Mouse (Mus musculus) A20 (cell line): ENCODE data around the gene Phf20.
A peak's percentile ranks its signal among the peaks of the same experiment; 100 is the strongest.
"Not testable (repeated sequence)": the region's sequence is repeated elsewhere in the genome, so short reads cannot be mapped to it uniquely, and the experiment has no call there.

Source experiments
- DNase-seq: peaks from one replicate; pipeline ENCODE4 v3.0.0-alpha.2; 2011; ENCODE audit warnings: low read depth, low spot score

Phf20 gene

GRCm38 (mm10) chr2:156196302-156197128, at the start of gene Phf20:
Phf20 (plus strand) TSS chr2:156196466.
- peak; percentile 99 for DNase-seq

- DNase-seq = no peak
Measured at GRCm38 (mm10) chr2:156147316-156147915, 48.9 kb upstream of the Phf20 start.

GRCm38 (mm10) chr2:156151538-156151937, 44.7 kb upstream of the Phf20 start:
- no peak for DNase-seq

- DNase-seq = no peak
Measured at GRCm38 (mm10) chr2:156165478-156165877, 30.8 kb upstream of the Phf20 start.

- no peak for DNase-seq
Measured at GRCm38 (mm10) chr2:156166557-156166956, 29.7 kb upstream of the Phf20 start.

GRCm38 (mm10) chr2:156177079-156177478, 19.2 kb upstream of the Phf20 start:
- DNase-seq = no peak

- no peak for DNase-seq
Measured at GRCm38 (mm10) chr2:156177651-156178050, 18.6 kb upstream of the Phf20 start.

GRCm38 (mm10) chr2:156179046-156179795, 17.0 kb upstream of the Phf20 start:
- DNase-seq = peak; percentile 82

- no peak for DNase-seq
Measured at GRCm38 (mm10) chr2:156179796-156180093, 16.5 kb upstream of the Phf20 start.

GRCm38 (mm10) chr2:156180094-156180821, 16.0 kb upstream of the Phf20 start, which contains the start of gene Rbm39:
Rbm39 (minus strand) TSS chr2:156180238.
- peak; percentile 100 for DNase-seq

- DNase-seq = peak; percentile 32
Measured at GRCm38 (mm10) chr2:156180824-156181590, 15.3 kb upstream of the Phf20 start.

GRCm38 (mm10) chr2:156181592-156181991, 14.7 kb upstream of the Phf20 start:
- no peak for DNase-seq

- DNase-seq = not testable (repeated sequence)
Measured at GRCm38 (mm10) chr2:156189241-156189640, 7.0 kb upstream of the Phf20 start.

GRCm38 (mm10) chr2:156190004-156190896, 6.0 kb upstream of the Phf20 start:
- DNase-seq = no peak

- DNase-seq = no peak
Measured at GRCm38 (mm10) chr2:156191540-156191939, 4.7 kb upstream of the Phf20 start.

GRCm38 (mm10) chr2:156192068-156192467, 4.2 kb upstream of the Phf20 start:
- DNase-seq = no peak

GRCm38 (mm10) chr2:156193066-156193862, 3.0 kb upstream of the Phf20 start:
- DNase-seq = no peak

GRCm38 (mm10) chr2:156194571-156194970, 1.7 kb upstream of the Phf20 start:
- no peak for DNase-seq
